Mouse (Mus musculus) heart, adult 11 months (tissue): ENCODE measurements around the gene Hs6st2.

Experiments used
- DNase-seq: peaks from one replicate; pipeline ENCODE4 v3.0.0; 2022

Hs6st2 gene

DNA sequence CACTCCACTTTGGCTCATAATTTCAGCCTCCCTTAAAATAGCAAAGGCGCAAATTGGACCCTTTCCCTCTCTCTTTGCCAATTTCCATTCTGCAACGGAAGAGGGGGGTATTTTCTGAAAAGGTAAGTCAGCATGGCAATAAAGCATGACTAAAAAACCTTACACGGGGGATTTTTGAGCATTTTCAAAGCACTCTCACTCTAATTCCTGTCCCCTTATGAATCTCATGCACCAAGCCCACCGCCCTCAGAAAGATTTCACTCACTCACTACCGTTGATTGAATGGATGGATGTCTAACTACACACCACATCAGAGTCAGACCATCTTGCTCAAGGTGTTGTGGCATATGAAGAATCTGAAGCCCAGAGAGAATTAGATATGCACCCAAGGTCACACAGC, at the start of gene Hs6st2:
TSS of gene Hs6st2 (minus strand) at position 101 of the 400 bp plus-strand sequence.
- no peak for DNase-seq

DNA sequence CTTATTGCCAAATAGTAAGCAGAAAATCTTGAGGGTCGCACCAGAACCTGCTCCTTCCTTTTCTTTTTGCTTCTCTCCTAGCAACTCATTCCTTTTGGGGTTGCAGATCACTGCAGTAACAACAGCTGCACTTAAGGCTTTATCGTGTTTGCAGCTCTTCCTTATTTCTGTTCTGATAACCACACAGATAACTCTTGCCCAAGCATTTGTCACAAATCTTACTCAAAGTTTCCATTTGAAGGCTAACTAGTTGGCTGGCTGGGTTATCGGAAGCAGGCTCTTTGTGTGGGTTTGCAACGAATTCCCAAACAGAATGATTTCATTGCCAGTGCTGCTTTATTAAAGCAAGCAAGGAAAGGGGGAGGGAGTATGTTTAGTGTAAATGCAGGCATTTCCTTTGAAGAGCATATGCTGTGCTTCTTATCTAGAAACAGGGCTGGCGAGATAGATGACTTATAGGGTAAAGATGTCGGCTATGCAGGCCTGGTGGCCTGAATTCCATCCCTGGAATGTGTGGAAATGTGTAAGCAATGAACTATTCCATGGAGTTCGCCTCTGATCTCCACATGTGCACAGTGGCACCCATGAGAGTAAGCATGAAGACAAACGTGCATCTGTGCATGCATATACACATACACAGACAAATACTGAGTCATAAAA, 32.6 kb upstream of the Hs6st2 start:
- no peak for DNase-seq

- DNase-seq, result no peak
Measured at GRCm38 (mm10) chrX:51712996-51713395, 31.3 kb upstream of the Hs6st2 start.

GRCm38 (mm10) chrX:51702823-51703222, 21.2 kb upstream of the Hs6st2 start:
- DNase-seq, result no peak

DNA sequence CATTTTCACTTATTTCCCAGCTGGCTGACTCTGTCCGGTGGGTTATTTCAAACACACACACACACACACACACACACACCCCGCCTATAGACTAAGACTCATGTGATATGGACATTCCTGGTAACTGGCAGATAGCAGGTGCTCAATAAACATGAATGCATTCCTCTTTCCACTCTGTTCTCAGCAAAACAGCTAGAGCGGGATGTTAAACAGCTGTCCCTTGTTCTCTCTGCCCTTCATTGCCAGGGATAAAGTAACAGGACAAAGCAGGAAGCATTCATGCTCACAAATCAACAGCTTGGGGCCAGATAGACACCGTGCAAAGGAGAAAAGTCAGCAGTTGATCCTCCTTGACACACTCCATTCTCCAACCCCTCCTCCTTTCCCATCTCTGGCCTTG, 17.4 kb upstream of the Hs6st2 start:
- peak; percentile 71 for DNase-seq

DNA sequence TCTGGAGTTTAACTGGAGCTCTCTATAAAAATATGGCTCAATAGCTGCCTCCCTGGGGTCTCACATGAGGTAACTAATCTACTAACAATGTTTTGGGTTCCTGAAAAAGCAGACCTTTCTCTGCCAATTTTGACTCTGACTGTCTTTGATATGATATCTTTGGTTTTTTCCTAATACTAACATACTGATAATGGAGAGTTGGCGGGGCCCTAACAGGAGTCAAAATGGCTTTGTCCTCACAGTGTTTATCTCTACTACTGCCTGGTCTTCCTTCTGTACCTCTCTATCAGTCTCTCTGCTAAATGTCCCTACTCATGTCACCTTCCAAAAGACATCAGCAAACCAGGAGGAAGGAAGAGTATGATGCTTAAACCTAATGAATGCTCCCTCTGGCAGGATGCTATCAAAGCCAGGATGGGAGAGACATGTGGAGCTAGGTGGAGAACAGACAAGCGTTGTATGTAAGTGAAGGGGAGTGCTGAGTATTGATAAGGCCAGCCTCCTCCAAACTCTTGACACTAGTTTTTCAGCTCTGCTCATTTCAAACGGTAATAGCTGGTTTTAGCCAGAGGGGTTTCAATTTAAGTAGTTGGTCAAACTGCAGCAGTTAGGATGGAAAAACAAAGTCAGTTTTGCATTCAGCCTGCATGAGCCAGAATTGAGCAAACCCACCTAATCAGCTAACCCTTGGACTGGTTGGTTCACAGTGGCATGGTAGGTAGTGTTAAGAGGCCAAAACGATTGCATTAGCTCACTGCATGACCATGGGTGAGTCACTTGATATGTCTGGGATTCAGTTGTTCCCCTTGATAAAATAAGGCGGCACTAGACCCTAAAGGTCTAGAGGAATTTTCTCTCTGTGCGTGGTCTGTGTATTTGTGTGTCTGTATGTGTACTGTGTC, 4.6 kb upstream of the Hs6st2 start:
- peak; percentile 39 for DNase-seq

DNA sequence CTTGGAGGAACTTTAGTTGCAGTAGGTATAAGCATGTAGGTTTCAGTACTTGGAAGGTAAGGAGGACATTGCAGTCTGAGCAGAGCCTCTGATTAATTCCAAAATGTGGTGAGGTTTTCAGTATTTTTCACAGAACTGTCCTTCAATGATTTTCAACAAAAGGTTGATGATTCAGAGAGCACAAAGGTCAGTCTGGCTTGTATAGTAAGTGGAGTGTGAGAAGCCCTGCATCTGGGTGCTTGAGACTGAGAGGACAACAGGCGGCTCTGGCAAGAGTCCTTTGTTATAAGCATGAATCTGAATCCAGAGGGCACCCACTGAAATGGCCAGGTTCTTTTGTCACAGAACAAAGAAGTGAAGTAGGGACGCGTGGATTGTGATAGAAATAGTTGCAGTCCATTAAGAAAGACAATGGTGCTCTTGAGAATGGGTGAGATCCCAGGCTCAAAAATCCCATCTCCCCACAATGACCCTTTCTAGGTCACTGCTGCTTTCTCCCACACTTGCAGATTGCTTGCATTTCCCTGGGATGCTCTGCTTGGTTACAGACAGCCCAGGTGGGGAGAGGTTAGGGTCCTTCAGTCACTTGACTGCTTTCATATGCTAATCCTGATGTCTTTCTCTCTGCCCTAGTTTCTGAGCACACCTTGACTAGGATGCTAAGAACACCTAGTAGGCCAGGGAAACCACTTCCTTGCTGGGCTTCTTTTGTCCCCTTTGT, 2.8 kb upstream of the Hs6st2 start:
- peak; percentile 22 for DNase-seq

DNA sequence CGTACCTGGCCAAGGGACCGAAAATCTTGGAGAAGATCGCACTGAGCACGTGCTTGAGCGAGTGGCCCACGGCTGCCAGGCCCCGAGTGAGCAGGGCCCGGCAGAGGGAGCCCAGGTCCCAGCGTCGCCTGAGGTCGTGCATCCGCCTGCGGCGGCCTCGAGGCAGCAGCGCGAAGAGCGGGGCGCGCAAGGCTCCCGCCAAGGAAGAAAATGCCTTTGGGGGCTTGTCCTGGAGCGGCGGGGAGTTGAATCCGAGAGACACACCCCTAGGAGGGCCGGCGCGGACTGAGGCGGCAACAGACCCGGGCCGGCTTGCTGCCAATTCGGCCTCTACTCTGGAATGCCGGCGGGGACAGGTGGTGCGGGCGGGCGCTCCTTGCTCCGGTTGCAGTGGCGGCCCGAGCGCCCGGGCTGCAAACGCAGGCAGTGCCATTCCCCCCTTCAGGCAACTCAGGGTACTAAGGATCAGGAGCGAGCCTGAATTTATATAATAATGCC, 437 bp downstream of the Hs6st2 start:
- peak; percentile 24 for DNase-seq

GRCm38 (mm10) chrX:51680428-51681169, 1.1 kb downstream of the Hs6st2 start:
- DNase-seq, result peak; percentile 81

- DNase-seq, result peak; percentile 85
Measured at GRCm38 (mm10) chrX:51679601-51680427, 1.8 kb downstream of the Hs6st2 start.

- DNase-seq, result no peak
Measured at GRCm38 (mm10) chrX:51658236-51658635, 23.4 kb downstream of the Hs6st2 start.

DNA sequence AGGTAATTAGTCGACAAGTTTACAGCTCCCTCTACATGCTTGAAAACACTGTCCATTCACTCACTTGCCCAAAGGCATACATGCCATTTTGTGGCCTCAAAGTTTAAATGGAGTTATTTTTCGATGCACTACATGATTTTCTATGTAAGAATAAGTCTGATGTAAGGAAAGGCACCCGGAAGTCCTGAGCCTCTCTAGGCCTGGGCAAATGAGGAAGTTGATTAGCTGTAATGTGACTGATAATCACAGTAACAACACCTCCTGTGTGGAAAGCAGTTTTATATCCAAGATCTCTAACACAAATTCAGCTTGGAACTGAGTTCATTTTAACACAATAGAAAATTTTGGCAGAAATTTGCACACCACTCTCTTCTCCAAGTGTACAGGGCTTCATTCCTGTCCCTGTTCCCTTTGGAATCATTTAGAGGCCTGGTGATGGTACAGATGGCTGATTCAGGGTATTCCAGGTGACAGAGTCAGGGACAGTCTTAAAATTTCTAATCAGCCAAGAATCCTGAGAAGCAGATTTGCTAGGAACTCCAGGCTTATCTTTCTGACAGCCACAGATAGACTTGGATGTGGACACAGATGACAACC, 38.9 kb downstream of the Hs6st2 start:
- DNase-seq, result no peak

DNA sequence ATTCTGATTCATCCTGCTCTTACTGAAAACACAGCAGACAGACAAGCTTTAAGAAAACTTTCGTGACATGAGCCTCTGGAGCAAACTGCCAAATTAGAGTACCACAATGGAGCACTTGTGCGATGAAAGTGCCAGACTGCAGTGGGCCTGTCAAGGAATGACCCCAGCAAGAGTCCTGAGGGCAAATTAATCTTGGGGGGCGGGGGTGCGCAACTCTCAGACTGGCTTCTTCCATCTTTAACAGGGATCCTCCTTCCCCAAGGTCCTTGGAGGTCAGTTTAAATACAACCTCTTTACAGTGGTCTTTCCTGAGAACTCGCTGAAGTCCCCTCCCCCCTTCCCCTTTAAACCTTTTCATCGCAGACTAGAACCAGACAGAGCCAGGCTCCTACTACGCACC, 45.9 kb downstream of the Hs6st2 start:
- no peak for DNase-seq

DNA sequence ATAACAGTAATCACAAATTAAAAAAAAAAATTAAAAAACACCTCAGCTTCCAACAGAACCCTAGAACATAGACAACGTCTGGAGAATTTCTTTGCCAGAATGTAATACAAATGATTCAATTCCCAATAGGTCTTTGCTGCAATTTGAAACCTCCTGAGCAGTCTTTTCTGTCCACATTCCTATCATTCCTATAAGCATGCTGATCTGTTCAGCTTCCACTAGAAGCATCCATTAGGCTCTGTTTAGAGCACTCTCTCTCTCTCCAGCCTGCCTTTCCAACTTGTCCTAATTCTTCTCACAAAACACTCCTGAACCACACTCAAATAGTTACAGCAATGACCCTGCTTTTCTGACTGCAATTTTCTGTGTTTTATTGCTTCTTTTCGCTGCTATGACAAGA, 50.3 kb downstream of the Hs6st2 start:
- no peak for DNase-seq

DNA sequence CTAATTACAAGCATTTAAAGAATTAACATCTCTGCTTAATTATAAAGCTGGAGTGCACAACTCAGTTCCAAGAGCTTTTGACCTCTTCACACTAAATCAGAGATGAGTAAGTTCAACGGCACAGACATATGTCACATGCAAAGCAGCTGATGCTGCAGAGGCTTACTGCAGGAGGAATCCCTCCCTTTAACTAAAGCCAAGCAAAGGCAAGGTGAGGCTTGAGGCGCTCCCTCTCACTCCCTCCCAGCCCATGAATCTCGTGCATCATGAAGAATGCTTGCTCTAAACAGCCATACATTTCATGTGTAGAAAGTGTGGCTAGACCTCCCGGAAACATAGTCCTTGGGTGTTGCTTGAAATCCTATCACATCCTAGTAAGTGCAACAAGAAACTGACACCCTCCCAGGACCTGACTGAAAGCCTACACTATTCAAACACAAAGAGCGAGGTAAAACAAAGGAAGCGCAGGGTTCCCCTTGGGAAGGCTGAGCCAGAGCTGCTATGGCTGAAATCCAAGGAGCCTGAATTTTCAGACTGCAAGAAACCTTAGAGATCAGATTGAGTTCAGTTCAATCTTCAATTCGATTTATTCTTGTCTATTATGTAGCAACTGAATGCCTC, 67.2 kb downstream of the Hs6st2 start:
- no peak for DNase-seq

DNA sequence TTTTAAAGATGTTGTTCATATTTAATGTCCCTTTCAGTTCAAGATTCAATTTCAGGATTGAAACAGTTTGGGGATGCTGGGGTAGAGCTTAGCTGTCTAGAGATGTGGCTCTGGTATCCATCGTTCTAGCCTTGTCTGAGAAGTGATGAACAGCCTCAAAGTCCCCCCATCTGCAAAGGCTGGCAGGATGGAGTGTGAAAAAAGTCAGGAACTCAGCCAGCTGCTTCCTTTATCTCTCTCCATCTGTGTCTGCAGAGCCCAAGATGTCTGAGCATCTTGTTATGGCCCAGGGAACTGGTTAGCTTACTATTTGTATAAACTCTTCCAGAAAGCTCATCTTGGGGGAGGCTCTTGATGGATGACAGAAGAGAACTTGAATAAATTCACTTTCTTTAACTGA, 70.9 kb downstream of the Hs6st2 start:
- no peak for DNase-seq

GRCm38 (mm10) chrX:51606231-51606863, 75.3 kb downstream of the Hs6st2 start:
- DNase-seq, result no peak

DNA sequence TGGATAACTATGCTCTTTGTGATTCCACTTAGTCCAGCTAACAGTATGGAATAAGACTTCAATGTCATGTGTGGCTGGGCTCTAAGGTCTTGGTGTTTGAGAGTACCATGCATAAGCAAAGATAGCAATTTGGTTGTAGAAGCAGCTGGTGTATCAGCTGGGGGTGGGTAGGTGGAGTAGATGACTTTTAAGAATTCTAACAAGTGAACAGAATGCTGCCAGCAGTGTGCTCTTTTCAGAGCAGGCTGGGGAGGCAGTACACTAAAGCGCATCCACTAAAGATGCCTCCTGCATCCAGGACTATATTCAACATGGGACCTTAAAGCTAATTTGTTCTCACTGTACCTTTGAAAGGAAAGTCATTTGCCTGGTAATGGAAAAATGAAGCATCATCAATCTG, 88.9 kb downstream of the Hs6st2 start:
- DNase-seq, result no peak

DNA sequence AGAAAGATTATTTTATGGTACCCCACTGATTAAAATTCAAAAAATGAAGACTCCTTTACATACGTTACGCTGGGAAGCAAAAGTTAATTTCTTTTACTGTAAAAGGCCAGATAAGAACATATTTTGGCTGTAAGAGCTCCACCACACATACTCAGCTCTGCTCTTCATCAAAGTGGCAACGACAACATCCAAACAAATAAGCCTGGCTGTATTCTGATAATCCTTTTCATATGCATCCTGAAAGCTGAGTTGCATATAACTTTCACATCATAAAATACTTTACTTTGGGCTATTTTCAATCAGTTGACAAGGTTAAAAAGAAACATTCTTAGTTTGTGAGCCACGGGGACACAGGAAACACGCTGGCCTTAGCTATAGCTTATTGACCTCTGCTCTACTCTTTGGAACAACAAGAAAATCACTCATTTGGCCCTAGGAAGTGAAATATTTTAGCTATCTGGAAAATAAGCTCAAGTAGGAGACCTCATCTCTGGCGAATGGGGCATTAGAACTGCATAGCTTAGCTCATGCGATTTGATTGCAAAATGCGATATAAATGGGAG, 91.1 kb downstream of the Hs6st2 start:
- no peak for DNase-seq

GRCm38 (mm10) chrX:51585444-51585843, 96.2 kb downstream of the Hs6st2 start:
- DNase-seq, result no peak
